Mouse (Mus musculus) liver, embryonic 13.5 days (tissue): ENCODE data around the gene Hoxb2. TPM values are rescaled to one million over a fixed set of nuclear protein-coding genes. Genes with fewer than 3 reads are reported as not detected.

Experiments used
- ATAC-seq: fragments of 200-750 bp; cut with Nextera tagmentation; 2 replicates; pipeline ENCODE4 v1.8.0; 2017; ENCODE audit warnings: low read depth, mild to moderate bottlenecking, moderate number of reproducible peaks, moderate library complexity
- DNase-seq: peaks from one replicate; pipeline ENCODE4 v3.0.0; 2022
- H3K27ac ChIP-seq: fragments of 300-500 bp; sonication (generic); 2 replicates; pipeline ENCODE4 v1.5.1; 2015; ENCODE audit warnings: moderate library complexity, mild to moderate bottlenecking, inconsistent platforms
- H3K27me3 ChIP-seq: fragments of 300-500 bp; sonication (generic); 2 replicates; pipeline ENCODE4 v1.6.1; 2015; ENCODE audit warnings: mild to moderate bottlenecking, inconsistent platforms
- H3K36me3 ChIP-seq: fragments of 300-500 bp; sonication (generic); 2 replicates; pipeline ENCODE4 v1.6.1; 2015; ENCODE audit warnings: mild to moderate bottlenecking, inconsistent platforms
- H3K4me1 ChIP-seq: fragments of 300-500 bp; sonication (generic); replicated peaks from 2 replicates; pipeline ENCODE4 v1.6.1; 2015; ENCODE audit warnings: inconsistent platforms
- H3K4me2 ChIP-seq: fragments of 300-500 bp; sonication (generic); 2 replicates; pipeline ENCODE4 v1.6.1; 2015; ENCODE audit warnings: inconsistent platforms, mild to moderate bottlenecking, moderate library complexity
- H3K4me3 ChIP-seq: fragments of 300-500 bp; sonication (generic); replicated peaks from 2 replicates; pipeline ENCODE4 v1.5.1; 2015; ENCODE audit warnings: mild to moderate bottlenecking, inconsistent platforms
- H3K9ac ChIP-seq: fragments of 300-500 bp; sonication (generic); 2 replicates; pipeline ENCODE4 v1.6.1; 2015; ENCODE audit warnings: mild to moderate bottlenecking, inconsistent platforms
- H3K9me3 ChIP-seq: fragments of 300-500 bp; sonication (generic); replicated peaks from 2 replicates; pipeline ENCODE4 v1.6.1; 2016; ENCODE audit warnings: inconsistent platforms
- WGBS: fragments of 180-500 bp; shearing (Covaris S2); methylation state at CpG from one replicate; pipeline ENCODE4 v1.1.7; 2015; ENCODE audit not compliant: insufficient replicate concordance; 5-methylcytosine and 5-hydroxymethylcytosine counted together
- polyA plus RNA-seq: library from polyadenylated mRNA; unstranded; fragments of >200 nt; fragmentation: Nextera tagmentation; extraction: Ambion mirVana; gene quantifications from 2 replicates; pipeline ENCODE4 v1.2.1, GENCODE M21; 2015

The Hoxb2 gene
- polyA plus RNA-seq, 1 experiment from 2014 or later: 1.7 TPM

DNA sequence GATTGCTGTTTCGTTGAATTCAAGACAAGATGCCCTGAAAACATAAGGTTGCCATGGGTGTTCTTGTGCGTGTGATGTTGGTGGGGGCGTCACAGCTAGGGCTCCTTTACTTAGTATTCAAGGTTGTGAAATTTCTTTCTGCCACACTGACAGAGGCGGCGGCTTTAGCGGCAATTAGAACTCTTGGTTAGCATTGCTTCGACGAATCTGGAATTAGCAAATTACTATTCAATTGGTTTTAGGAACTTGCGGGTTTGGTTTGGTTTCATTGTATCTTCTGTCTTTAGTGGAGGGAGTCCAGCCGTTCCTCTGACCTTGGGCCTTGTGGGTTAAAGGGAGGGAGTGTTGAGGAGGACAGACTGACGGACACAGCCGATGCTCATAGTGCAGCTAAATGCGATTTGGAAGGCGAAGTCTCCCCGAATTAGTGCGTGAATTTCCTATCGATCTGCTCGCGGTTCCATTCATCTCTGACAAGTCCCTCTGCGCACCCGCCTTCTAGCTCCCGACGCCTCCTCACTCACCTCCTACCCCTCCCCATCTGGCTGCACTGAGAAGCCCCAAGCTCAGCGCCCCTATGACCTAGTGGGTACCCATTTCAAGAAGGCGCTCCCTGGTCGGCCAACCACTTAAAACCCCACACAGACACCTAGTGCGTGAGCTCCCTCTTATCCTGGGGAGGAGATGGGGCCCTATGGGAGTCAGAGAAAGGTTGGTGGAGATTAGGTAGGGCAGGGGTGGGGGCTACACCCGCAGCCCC is 32.5 kb upstream of the Hoxb2 start, which contains the start of gene Hoxb4:
TSS of gene Hoxb4 (plus strand) at position 660 of the 760 bp plus-strand sequence.
- 7% methylated on average over 28 of the region's 28 CpGs for WGBS
- H3K4me1 ChIP-seq: 0 out of 2 replicates have a peak, but pooled peaks cover 6% of the 10 kb centered on the region
- no peaks in the 10 kb centered on the region for H3K36me3 ChIP-seq
- H3K9ac ChIP-seq: peak within 1 kb of the TSS; percentile 58
- peak within 1 kb of the TSS; percentile 56 for H3K4me2 ChIP-seq
- ATAC-seq: no peak
- H3K9me3 ChIP-seq: no peaks in the 10 kb centered on the region
- peak within 1 kb of the TSS; percentile 78 for H3K27ac ChIP-seq
- peak within 1 kb of the TSS; percentile 53 for H3K4me3 ChIP-seq
- no peak for DNase-seq
- peaks cover 99% of the 10 kb centered on the region for H3K27me3 ChIP-seq

DNA sequence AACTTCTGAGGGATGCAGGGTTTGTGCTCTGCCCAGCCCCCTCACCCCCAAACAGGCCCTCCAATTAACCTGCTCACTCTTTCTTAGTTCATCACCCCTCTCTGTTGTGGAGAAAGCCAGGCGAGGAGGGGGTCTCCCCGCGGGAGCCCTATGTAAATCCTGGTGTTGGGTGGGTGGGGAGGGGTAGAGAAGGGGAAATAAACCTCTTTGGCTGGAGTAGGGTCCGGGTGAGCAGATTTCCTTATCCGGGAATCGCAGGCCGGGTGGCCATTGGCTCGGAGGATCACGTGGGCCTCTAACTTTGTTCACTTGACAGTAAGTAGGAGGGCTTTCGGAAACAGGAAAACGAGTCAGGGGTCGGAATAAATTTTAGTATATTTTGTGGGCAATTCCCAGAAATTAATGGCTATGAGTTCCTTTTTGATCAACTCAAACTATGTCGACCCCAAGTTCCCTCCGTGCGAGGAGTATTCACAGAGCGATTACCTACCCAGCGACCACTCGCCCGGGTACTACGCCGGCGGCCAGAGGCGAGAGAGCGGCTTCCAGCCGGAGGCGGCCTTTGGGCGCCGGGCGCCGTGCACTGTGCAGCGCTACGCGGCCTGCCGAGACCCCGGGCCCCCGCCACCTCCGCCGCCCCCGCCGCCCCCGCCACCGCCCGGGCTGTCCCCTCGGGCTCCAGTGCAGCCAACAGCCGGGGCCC is 31.8 kb upstream of the Hoxb2 start:
- Histone ChIP-seq H3K4me3 (peak overlapping the region; percentile 53), H3K9ac (peak overlapping the region; percentile 58), H3K9me3 (no peaks in the 10 kb centered on the region), H3K4me1 (0 out of 2 replicates have a peak, but pooled peaks cover 6% of the 10 kb centered on the region), H3K4me2 (peak overlapping the region; percentile 56), H3K27me3 (peaks cover 99% of the 10 kb centered on the region), H3K36me3 (no peaks in the 10 kb centered on the region), H3K27ac (peak overlapping the region; percentile 78)
- no peak for DNase-seq
- under 1% methylated on average over 44 of the region's 45 CpGs for WGBS
- ATAC-seq: no peak

- Histone ChIP-seq H3K27ac (peak overlapping the region; percentile 78), H3K4me3 (peak overlapping the region; percentile 53)
These were observed 31.0 kb upstream of the Hoxb2 start for GRCm38 (mm10) chr11:96319071-96319902.

DNA sequence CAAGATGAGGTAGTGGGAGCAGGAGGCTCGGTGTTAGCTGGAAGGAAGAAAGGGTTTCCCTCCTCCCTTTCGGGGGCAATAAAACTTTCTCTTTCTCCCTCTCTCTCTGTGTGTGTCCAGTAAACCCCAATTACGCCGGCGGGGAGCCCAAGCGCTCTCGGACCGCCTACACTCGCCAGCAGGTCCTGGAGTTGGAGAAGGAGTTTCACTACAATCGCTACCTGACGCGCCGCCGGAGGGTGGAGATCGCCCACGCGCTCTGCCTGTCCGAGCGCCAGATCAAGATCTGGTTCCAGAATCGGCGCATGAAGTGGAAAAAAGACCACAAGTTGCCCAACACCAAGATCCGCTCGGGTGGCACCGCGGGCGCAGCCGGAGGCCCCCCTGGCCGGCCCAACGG is 30.4 kb upstream of the Hoxb2 start:
- Histone ChIP-seq H3K4me1 (0 out of 2 replicates have a peak, but pooled peaks cover 1% of the 10 kb centered on the region), H3K9me3 (no peaks in the 10 kb centered on the region), H3K27ac (peak overlapping the region; percentile 78), H3K4me3 (peak overlapping the region; percentile 53), H3K9ac (peak overlapping the region; percentile 54), H3K36me3 (no peaks in the 10 kb centered on the region), H3K4me2 (peak overlapping the region; percentile 56), H3K27me3 (peaks cover 99% of the 10 kb centered on the region)
- ATAC-seq: no peak
- DNase-seq: no peak
- WGBS: under 1% methylated on average over 29 of the region's 29 CpGs

More at GRCm38 (mm10) chr11:96319071-96319902, 31.0 kb upstream of the Hoxb2 start:
- DNase-seq (no peak), ATAC-seq (no peak)
- WGBS: under 1% methylated on average over 29 of the region's 34 CpGs
- 0 out of 2 replicates have a peak, but pooled peaks cover 2% of the 10 kb centered on the region for H3K4me1 ChIP-seq
- peak overlapping the region; percentile 56 for H3K4me2 ChIP-seq
- H3K9ac ChIP-seq: peak overlapping the region; percentile 58
- H3K9me3 ChIP-seq: no peaks in the 10 kb centered on the region
- no peaks in the 10 kb centered on the region for H3K36me3 ChIP-seq
- H3K27me3 ChIP-seq: peaks cover 99% of the 10 kb centered on the region

GRCm38 (mm10) chr11:96320688-96321087 is 29.6 kb upstream of the Hoxb2 start:
- no peak overlapping the region for H3K4me3 ChIP-seq
- peaks cover 99% of the 10 kb centered on the region for H3K27me3 ChIP-seq
- WGBS: 23% methylated on average over 17 of the region's 17 CpGs
- 0 out of 2 replicates have a peak overlapping the region, but pooled peaks have one; percentile 6 for H3K9ac ChIP-seq
- no peaks in the 10 kb centered on the region for H3K9me3 ChIP-seq
- ATAC-seq: no peak
- no peak for DNase-seq
- no peak overlapping the region; the same call in 1 of the 2 replicates for H3K27ac ChIP-seq
- no peaks in the 10 kb centered on the region for H3K36me3 ChIP-seq
- H3K4me2 ChIP-seq: peak overlapping the region; percentile 25
- no peaks in the 10 kb centered on the region for H3K4me1 ChIP-seq

DNA sequence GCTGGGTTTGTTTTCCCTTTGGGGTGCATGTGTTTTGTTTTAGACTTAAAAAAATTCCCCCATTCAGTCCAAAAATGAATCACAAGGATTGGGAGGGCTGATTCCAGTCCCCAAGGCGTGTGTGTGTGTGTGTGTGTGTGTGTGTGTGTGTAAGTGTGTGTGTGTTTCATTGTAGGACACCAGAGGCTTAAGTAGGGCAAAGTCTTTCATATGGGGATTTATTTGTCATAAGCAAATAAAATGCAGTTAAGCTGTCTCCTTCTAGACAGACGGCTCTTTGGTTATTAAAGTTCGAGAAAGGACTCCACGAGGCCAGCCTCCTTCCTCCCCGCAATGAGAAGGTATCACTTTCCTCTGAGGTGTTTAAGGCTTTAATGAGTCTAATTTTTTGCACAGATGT is 28.5 kb upstream of the Hoxb2 start:
- no peak overlapping the region for H3K27ac ChIP-seq
- H3K9me3 ChIP-seq: no peaks in the 10 kb centered on the region
- DNase-seq: no peak
- no peak for ATAC-seq
- no peak overlapping the region for H3K9ac ChIP-seq
- WGBS: 43% methylated on average over 5 of the region's 5 CpGs
- no peaks in the 10 kb centered on the region for H3K36me3 ChIP-seq
- H3K4me1 ChIP-seq: no peaks in the 10 kb centered on the region
- H3K27me3 ChIP-seq: peaks cover 98% of the 10 kb centered on the region
- H3K4me3 ChIP-seq: no peak overlapping the region
- H3K4me2 ChIP-seq: no peak overlapping the region

- H3K36me3 ChIP-seq: no peaks in the 10 kb centered on the region
- peaks cover 98% of the 10 kb centered on the region for H3K27me3 ChIP-seq
- no peak for DNase-seq
- H3K27ac ChIP-seq: no peak overlapping the region
- H3K4me1 ChIP-seq: no peaks in the 10 kb centered on the region
- no peak overlapping the region for H3K4me2 ChIP-seq
- no peak for ATAC-seq
- no peak overlapping the region for H3K4me3 ChIP-seq
- H3K9ac ChIP-seq: no peak overlapping the region
- H3K9me3 ChIP-seq: no peaks in the 10 kb centered on the region
- WGBS: 40% methylated on average over 6 of the region's 6 CpGs
These were observed 27.6 kb upstream of the Hoxb2 start for GRCm38 (mm10) chr11:96322738-96323137.

- Histone ChIP-seq H3K9ac (no peak within 1 kb of the TSS), H3K27ac (no peak within 1 kb of the TSS), H3K36me3 (no peaks in the 10 kb centered on the region), H3K9me3 (no peaks in the 10 kb centered on the region), H3K4me2 (no peak within 1 kb of the TSS), H3K27me3 (peaks cover 98% of the 10 kb centered on the region), H3K4me1 (no peaks in the 10 kb centered on the region), H3K4me3 (no peak within 1 kb of the TSS)
- WGBS: 52% methylated on average over 10 of the region's 10 CpGs
- ATAC-seq (no peak), DNase-seq (no peak)
These were observed 27.2 kb upstream of the Hoxb2 start, which contains the start of gene Hoxb3 for GRCm38 (mm10) chr11:96323154-96323553. Hoxb3 (plus strand) TSS chr11:96323326.

GRCm38 (mm10) chr11:96324125-96324524 is 26.2 kb upstream of the Hoxb2 start:
- ATAC-seq: no peak
- Histone ChIP-seq H3K9me3 (no peaks in the 10 kb centered on the region), H3K9ac (no peak overlapping the region), H3K27me3 (peaks cover 98% of the 10 kb centered on the region), H3K4me2 (no peak overlapping the region), H3K4me3 (no peak overlapping the region), H3K4me1 (no peaks in the 10 kb centered on the region), H3K36me3 (no peaks in the 10 kb centered on the region), H3K27ac (no peak overlapping the region; the same call in 1 of the 2 replicates)
- 18% methylated on average over 5 of the region's 5 CpGs for WGBS
- DNase-seq: no peak

- H3K4me3 ChIP-seq: no peak overlapping the region
- WGBS: 28% methylated on average over 8 of the region's 8 CpGs
- no peaks in the 10 kb centered on the region for H3K4me1 ChIP-seq
- ATAC-seq (no peak), DNase-seq (no peak)
- H3K9ac ChIP-seq: no peak overlapping the region
- no peak overlapping the region for H3K4me2 ChIP-seq
- no peak overlapping the region for H3K27ac ChIP-seq
- peaks cover 96% of the 10 kb centered on the region for H3K27me3 ChIP-seq
- H3K9me3 ChIP-seq: no peaks in the 10 kb centered on the region
- H3K36me3 ChIP-seq: no peaks in the 10 kb centered on the region
These were observed 25.4 kb upstream of the Hoxb2 start for GRCm38 (mm10) chr11:96324965-96325364.
